Mouse (Mus musculus) liver, embryonic 14.5 days (tissue): ENCODE results near the gene Thsd4. TPM values are rescaled to one million over a fixed set of nuclear protein-coding genes. Genes with fewer than 3 reads are reported as not detected.

Source experiments
- ATAC-seq: fragments of 200-750 bp; cut with Nextera tagmentation; 2 replicates; pipeline ENCODE4 v1.8.0; 2017; ENCODE audit warnings: moderate number of reproducible peaks, mild to moderate bottlenecking, moderate library complexity; ENCODE audit not compliant: insufficient read depth
- DNase-seq, 3 experiments: peaks; one replicate each; pipeline ENCODE4 v3.0.0-alpha.2; 2012 to 2013; ENCODE audit warnings: low read depth in 3 of 3, low spot score in 3 of 3
- H3K27ac ChIP-seq: fragments of 300-500 bp; sonication (generic); 2 replicates; pipeline ENCODE4 v1.5.1; 2014; ENCODE audit warnings: moderate library complexity, mild to moderate bottlenecking, control low read depth, inconsistent platforms
- H3K27me3 ChIP-seq: fragments of 300-500 bp; sonication (generic); 2 replicates; pipeline ENCODE4 v1.6.1; 2014; ENCODE audit warnings: mild to moderate bottlenecking, low read length, moderate library complexity; ENCODE audit not compliant: control insufficient read depth, insufficient read depth
- H3K36me3 ChIP-seq: fragments of 300-500 bp; sonication (generic); replicated peaks from 2 replicates; pipeline ENCODE4 v1.6.1; 2014; ENCODE audit warnings: low read depth; ENCODE audit not compliant: control insufficient read depth, insufficient read depth
- H3K4me1 ChIP-seq, 2 experiments: fragments of 200-500 bp in 1 of 2; fragments of 300-500 bp in 1 of 2; sonication (generic) in 1 of 2; replicated peaks; 2 replicates each; pipeline ENCODE4 v1.6.1; 2012 to 2014; ENCODE audit warnings: antibody characterized with exemption in 1 of 2, inconsistent platforms in 1 of 2, low read length in 1 of 2; ENCODE audit not compliant: control insufficient read depth in 2 of 2, insufficient read depth in 2 of 2
- H3K4me2 ChIP-seq: fragments of 300-500 bp; sonication (generic); 2 replicates; pipeline ENCODE4 v1.6.1; 2014; ENCODE audit warnings: low read depth, mild to moderate bottlenecking, control low read depth, moderate library complexity
- H3K4me3 ChIP-seq, 2 experiments: fragments of 200-500 bp in 1 of 2; fragments of 300-500 bp in 1 of 2; sonication (generic) in 1 of 2; 2 replicates each; pipeline ENCODE4 v1.5.1; 2012 to 2014; ENCODE audit warnings: low read depth in 2 of 2, low read length in 2 of 2, mild to moderate bottlenecking in 2 of 2, control low read depth in 1 of 2, inconsistent platforms in 1 of 2, moderate library complexity in 1 of 2; ENCODE audit not compliant: insufficient read depth in 1 of 2
- H3K9ac ChIP-seq: fragments of 300-500 bp; sonication (generic); replicated peaks from 2 replicates; pipeline ENCODE4 v1.6.1; 2014; ENCODE audit warnings: mild to moderate bottlenecking, control low read depth, moderate library complexity
- H3K9me3 ChIP-seq: fragments of 300-500 bp; sonication (generic); 2 replicates; pipeline ENCODE4 v1.6.1; 2016; ENCODE audit warnings: low read length, mixed read lengths; ENCODE audit not compliant: control insufficient read depth
- CTCF ChIP-seq: IDR thresholded peaks from 2 replicates; pipeline ENCODE4 v1.5.1; 2016; ENCODE audit warnings: antibody characterized with exemption, low read depth, control low read depth
- EP300 ChIP-seq: IDR thresholded peaks from 2 replicates; pipeline ENCODE4 v1.6.1; 2016; ENCODE audit warnings: antibody characterized with exemption, low read depth
- WGBS: fragments of 180-500 bp; shearing (Covaris S2); extraction: QIAGEN DNeasy Blood & Tissue Kit; methylation state at CpG from one replicate; pipeline ENCODE4 v1.1.7; 2014; ENCODE audit not compliant: insufficient replicate concordance; 5-methylcytosine and 5-hydroxymethylcytosine counted together
- polyA plus RNA-seq, 2 experiments: library from polyadenylated mRNA; depleted of rRNA in 1 of 2; stranded (reverse) in 1 of 2; unstranded in 1 of 2; fragments of >200 nt; fragmentation: Nextera tagmentation in 1 of 2; extraction: Ambion mirVana in 1 of 2; gene quantifications; 2 replicates each; pipeline versions ENCODE4 v1.2.1 to v1.2.3; 2012 to 2014

The Thsd4 gene
- polyA plus RNA-seq, 2 experiments, result 0.43 to 0.48 TPM

DNA sequence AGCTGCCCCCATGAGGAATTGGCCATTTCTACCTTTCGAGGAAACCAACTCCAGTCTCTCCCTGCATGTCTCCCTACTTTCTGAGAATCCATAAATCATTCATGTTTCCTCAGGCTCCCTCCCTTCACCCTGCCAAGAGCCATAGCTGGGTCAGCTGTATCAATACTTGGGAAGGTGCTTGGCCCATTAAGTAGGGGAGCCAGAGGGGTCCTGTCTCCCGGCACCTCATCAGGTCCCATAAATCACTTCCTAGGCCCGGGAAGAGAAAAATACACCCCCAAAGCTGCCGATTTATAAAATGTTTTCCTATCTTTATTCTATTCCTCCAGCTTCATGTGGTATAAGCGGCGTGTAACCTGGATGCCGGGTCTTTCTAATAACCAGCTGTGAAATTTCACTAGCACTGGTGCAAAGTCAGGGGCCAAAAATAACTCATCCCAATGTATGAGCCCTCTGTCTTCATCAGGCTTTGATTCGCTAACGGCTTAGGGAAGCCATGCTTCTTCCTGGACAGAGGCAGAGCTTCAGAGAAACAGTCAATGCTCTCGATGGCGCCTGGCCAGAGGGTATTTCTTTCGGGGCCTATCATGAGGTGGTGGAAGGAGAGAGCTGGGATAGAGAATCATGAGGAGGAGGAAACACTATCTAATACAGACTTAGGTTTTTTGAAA is 323.2 kb downstream of the Thsd4 start:
- Histone ChIP-seq H3K36me3 (no peaks in the 10 kb centered on the region), H3K4me1 (no peaks in the 10 kb centered on the region), H3K27ac (no peak overlapping the region), H3K9me3 (no peaks in the 10 kb centered on the region), H3K27me3 (no peaks in the 10 kb centered on the region), H3K4me2 (no peak overlapping the region), H3K9ac (no peak overlapping the region), H3K4me3 (no peak overlapping the region)
- no peak for ATAC-seq
- 75% methylated on average over 12 of the region's 12 CpGs for WGBS
- DNase-seq, result no peak
- TF ChIP-seq CTCF (no peak), EP300 (no peak)

- Histone ChIP-seq H3K27me3 (no peaks in the 10 kb centered on the region), H3K9ac (no peak overlapping the region), H3K4me2 (no peak overlapping the region), H3K4me3 (no peak overlapping the region), H3K27ac (no peak overlapping the region), H3K9me3 (no peaks in the 10 kb centered on the region), H3K4me1 (no peaks in the 10 kb centered on the region), H3K36me3 (no peaks in the 10 kb centered on the region)
- TF ChIP-seq EP300, result no peak
- TF ChIP-seq CTCF, result peak; percentile 63
- WGBS, result 54% methylated on average over 2 of the region's 2 CpGs
- ATAC-seq (no peak), DNase-seq (no peak)
These were observed 326.3 kb downstream of the Thsd4 start for GRCm38 (mm10) chr9:60195502-60195901.

DNA sequence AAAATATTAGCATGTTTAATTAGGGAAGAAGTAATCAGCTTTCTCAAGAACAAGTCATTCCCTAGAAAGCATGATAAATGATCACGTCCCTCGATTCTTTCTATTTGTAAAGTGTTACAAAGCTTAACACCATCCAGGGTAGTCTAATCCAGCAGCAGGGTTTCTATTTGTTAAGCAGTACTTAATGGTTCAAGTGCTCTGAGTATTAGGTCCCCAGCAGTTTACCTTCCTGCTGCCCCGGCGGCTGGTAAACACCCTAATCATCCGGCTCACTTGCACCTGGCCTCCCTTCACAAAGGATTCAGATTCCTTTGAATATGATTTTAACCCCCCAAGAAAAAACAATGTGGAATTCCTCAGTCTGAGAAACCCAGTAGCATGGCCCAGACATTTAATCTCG is 326.9 kb downstream of the Thsd4 start:
- DNase-seq (no peak), ATAC-seq (no peak)
- no peaks in the 10 kb centered on the region for H3K9me3 ChIP-seq
- no peak overlapping the region for H3K27ac ChIP-seq
- H3K27me3 ChIP-seq, result no peaks in the 10 kb centered on the region
- no peak overlapping the region for H3K9ac ChIP-seq
- no peaks in the 10 kb centered on the region for H3K4me1 ChIP-seq
- no peak for TF ChIP-seq CTCF
- no peak for TF ChIP-seq EP300
- no peak overlapping the region for H3K4me2 ChIP-seq
- 74% methylated on average over 6 of the region's 6 CpGs for WGBS
- H3K36me3 ChIP-seq, result no peaks in the 10 kb centered on the region
- no peak overlapping the region for H3K4me3 ChIP-seq

GRCm38 (mm10) chr9:60192321-60192720 is 329.5 kb downstream of the Thsd4 start:
- no peaks in the 10 kb centered on the region for H3K27me3 ChIP-seq
- no peaks in the 10 kb centered on the region for H3K4me1 ChIP-seq
- ATAC-seq (no peak), DNase-seq (no peak)
- H3K36me3 ChIP-seq, result no peaks in the 10 kb centered on the region
- no peaks in the 10 kb centered on the region for H3K9me3 ChIP-seq
- no peak overlapping the region for H3K27ac ChIP-seq
- no peak overlapping the region for H3K9ac ChIP-seq
- no peak overlapping the region for H3K4me2 ChIP-seq
- 65% methylated on average over 5 of the region's 5 CpGs for WGBS
- TF ChIP-seq EP300, result no peak
- TF ChIP-seq CTCF, result no peak
- H3K4me3 ChIP-seq, result no peak overlapping the region

- H3K4me3 ChIP-seq, result no peak overlapping the region
- H3K4me1 ChIP-seq, result no peaks in the 10 kb centered on the region
- no peaks in the 10 kb centered on the region for H3K27me3 ChIP-seq
- TF ChIP-seq CTCF, result no peak
- no peak for TF ChIP-seq EP300
- no peaks in the 10 kb centered on the region for H3K9me3 ChIP-seq
- no peak overlapping the region for H3K27ac ChIP-seq
- ATAC-seq (no peak), DNase-seq (no peak)
- WGBS, result 37% methylated on average over 2 of the region's 2 CpGs
- H3K9ac ChIP-seq, result no peak overlapping the region
- no peak overlapping the region for H3K4me2 ChIP-seq
- no peaks in the 10 kb centered on the region for H3K36me3 ChIP-seq
These were observed 334.4 kb downstream of the Thsd4 start for GRCm38 (mm10) chr9:60187437-60187836.
